Mouse (Mus musculus): Measurements from ENCODE around the gene Fhl2. TPM values are rescaled to one million over a fixed set of nuclear protein-coding genes. Genes with fewer than 3 reads are reported as not detected.
"Not testable (repeated sequence)": the region's sequence is repeated elsewhere in the genome, so short reads cannot be mapped to it uniquely, and the experiment has no call there.

The Fhl2 gene
- total and polyA plus RNA-seq, 2 experiments = 0.28 to 0.39 TPM

DNA sequence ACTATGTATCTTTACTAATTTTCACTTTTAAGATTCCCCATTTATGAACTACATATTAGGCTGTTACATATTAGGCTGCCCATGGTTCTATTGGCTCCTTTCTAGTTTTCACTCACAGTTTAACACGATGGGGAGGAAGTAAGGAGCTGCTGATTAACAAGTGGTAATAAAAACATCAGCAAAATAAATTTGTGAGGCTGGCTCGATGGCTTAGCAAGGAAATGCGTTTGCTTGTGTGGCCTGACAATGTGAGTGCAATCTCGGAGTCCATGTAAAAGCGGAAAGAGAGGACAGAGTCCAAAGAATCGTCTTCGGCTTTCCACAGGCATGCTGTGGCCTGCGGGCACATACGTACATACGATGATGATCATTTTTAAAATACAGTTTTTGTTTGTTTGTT lies 4.3 kb downstream of the Fhl2 start:
- Histone ChIP-seq H3K79me2 (ENCODE audit: control insufficient read depth, insufficient read depth, low read length) (no peaks in the 10 kb centered on the region), H3K4me1 (ENCODE audit: control insufficient read depth, insufficient read depth, low read length) (no peaks in the 10 kb centered on the region), H3K27ac (replicated peaks; ENCODE audit: insufficient read depth, low read depth, low read length) (no peak overlapping the region), H3K36me3 (ENCODE audit: control insufficient read depth, insufficient read depth, low read length) (no peaks in the 10 kb centered on the region), H3K4me3 (ENCODE audit: insufficient read depth, low read depth, low read length) (no peak overlapping the region), H3K9ac (ENCODE audit: low read depth, low read length) (no peak overlapping the region), H3K27me3 (ENCODE audit: control insufficient read depth, insufficient read depth, low read length) (no peaks in the 10 kb centered on the region)
- no peak for DNase-seq (ENCODE audit: extremely low read depth, low read depth, low spot score)
- no peak for TF ChIP-seq POLR2A (IDR thresholded peaks at IDR 0.05; ENCODE audit: extremely low read depth, insufficient read depth, low read length)
- TF ChIP-seq CTCF (IDR thresholded peaks at IDR 0.05; ENCODE audit: low read depth, low read length) = no peak
- WGBS = 79% methylated on average over 10 of the region's 10 CpGs

DNA sequence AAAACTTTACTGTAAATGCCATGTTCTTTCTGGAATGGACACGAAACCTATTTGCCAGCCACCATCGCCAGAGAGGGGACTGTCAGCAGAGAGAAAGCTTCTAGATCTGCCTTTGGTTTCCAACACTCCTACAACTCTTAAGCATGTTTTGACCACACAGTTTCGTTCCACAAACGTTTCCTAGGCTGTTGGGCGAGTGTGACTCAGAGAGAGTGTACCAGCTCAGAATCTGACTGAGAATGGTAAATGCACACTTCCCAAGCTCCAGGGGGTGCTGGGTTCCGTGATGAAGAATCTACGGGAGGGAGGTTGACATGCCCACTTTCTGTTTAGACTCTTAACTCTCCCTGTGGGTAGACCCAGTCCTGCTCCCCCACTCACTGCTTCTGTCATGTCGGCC lies 5.7 kb downstream of the Fhl2 start:
- Histone ChIP-seq H3K27ac (replicated peaks; ENCODE audit: insufficient read depth, low read depth, low read length) (no peak overlapping the region), H3K4me3 (ENCODE audit: insufficient read depth, low read depth, low read length) (no peak overlapping the region), H3K4me1 (ENCODE audit: control insufficient read depth, insufficient read depth, low read length) (no peaks in the 10 kb centered on the region), H3K36me3 (ENCODE audit: control insufficient read depth, insufficient read depth, low read length) (no peaks in the 10 kb centered on the region), H3K9ac (ENCODE audit: low read depth, low read length) (no peak overlapping the region), H3K79me2 (ENCODE audit: control insufficient read depth, insufficient read depth, low read length) (no peaks in the 10 kb centered on the region), H3K27me3 (ENCODE audit: control insufficient read depth, insufficient read depth, low read length) (no peaks in the 10 kb centered on the region)
- WGBS = 83% methylated on average over 8 of the region's 8 CpGs
- TF ChIP-seq POLR2A (IDR thresholded peaks at IDR 0.05; ENCODE audit: extremely low read depth, insufficient read depth, low read length) (no peak), CTCF (IDR thresholded peaks at IDR 0.05; ENCODE audit: low read depth, low read length) (no peak)
- no peak for DNase-seq (ENCODE audit: extremely low read depth, low read depth, low spot score)

DNA sequence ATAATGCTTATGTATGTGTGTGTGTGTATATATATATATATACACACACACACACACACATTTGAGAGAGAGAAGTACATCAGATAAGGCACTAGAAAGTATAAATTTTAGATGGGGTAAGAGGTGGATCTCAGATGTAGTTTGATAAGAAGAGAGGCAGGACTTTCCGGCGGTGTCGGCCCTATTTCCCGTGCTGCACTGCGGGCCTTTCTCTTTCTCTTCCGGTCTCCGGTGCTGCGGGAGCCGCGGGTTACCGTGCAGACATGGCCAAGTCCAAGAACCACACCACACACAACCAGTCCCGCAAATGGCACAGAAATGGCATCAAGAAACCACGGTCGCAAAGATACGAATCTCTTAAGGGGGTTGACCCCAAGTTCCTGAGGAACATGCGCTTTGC lies 7.9 kb downstream of the Fhl2 start:
- not testable (repeated sequence) for H3K36me3 ChIP-seq (ENCODE audit: control insufficient read depth, insufficient read depth, low read length); H3K27ac ChIP-seq (replicated peaks; ENCODE audit: insufficient read depth, low read depth, low read length); H3K79me2 ChIP-seq (ENCODE audit: control insufficient read depth, insufficient read depth, low read length); H3K27me3 ChIP-seq (ENCODE audit: control insufficient read depth, insufficient read depth, low read length); H3K9ac ChIP-seq (ENCODE audit: low read depth, low read length); DNase-seq (ENCODE audit: extremely low read depth, low read depth, low spot score); H3K4me3 ChIP-seq (ENCODE audit: insufficient read depth, low read depth, low read length); H3K4me1 ChIP-seq (ENCODE audit: control insufficient read depth, insufficient read depth, low read length)
- 93% methylated on average over 12 of the region's 16 CpGs for WGBS

DNA sequence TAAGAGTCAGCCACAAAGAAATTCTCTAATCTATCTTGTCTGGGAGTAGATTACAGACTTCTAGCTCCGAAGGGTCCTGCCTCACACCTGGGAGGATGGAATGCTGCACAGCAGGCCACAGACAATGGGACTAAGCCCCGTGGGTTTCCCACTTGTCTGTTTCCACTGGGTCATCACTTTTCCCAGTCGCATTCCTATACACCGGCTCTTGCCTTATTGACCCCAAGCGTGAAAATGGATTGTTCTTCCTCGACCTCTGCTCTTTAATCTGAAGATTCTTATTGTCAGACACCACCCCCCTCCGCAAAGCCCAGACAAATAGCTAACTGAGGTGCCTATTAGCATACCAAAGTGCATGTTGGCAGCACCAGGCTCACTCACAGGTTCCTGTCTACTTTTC lies 10.4 kb downstream of the Fhl2 start:
- TF ChIP-seq POLR2A (IDR thresholded peaks at IDR 0.05; ENCODE audit: extremely low read depth, insufficient read depth, low read length) = no peak
- no peak for TF ChIP-seq CTCF (IDR thresholded peaks at IDR 0.05; ENCODE audit: low read depth, low read length)
- H3K4me1 ChIP-seq (ENCODE audit: control insufficient read depth, insufficient read depth, low read length) = no peaks in the 10 kb centered on the region
- no peak overlapping the region for H3K27ac ChIP-seq (replicated peaks; ENCODE audit: insufficient read depth, low read depth, low read length)
- no peak overlapping the region for H3K9ac ChIP-seq (ENCODE audit: low read depth, low read length)
- H3K36me3 ChIP-seq (ENCODE audit: control insufficient read depth, insufficient read depth, low read length) = no peaks in the 10 kb centered on the region
- 46% methylated on average over 7 of the region's 7 CpGs for WGBS
- H3K4me3 ChIP-seq (ENCODE audit: insufficient read depth, low read depth, low read length) = no peak overlapping the region
- DNase-seq (ENCODE audit: extremely low read depth, low read depth, low spot score) = no peak
- H3K27me3 ChIP-seq (ENCODE audit: control insufficient read depth, insufficient read depth, low read length) = no peaks in the 10 kb centered on the region
- H3K79me2 ChIP-seq (ENCODE audit: control insufficient read depth, insufficient read depth, low read length) = no peaks in the 10 kb centered on the region

DNA sequence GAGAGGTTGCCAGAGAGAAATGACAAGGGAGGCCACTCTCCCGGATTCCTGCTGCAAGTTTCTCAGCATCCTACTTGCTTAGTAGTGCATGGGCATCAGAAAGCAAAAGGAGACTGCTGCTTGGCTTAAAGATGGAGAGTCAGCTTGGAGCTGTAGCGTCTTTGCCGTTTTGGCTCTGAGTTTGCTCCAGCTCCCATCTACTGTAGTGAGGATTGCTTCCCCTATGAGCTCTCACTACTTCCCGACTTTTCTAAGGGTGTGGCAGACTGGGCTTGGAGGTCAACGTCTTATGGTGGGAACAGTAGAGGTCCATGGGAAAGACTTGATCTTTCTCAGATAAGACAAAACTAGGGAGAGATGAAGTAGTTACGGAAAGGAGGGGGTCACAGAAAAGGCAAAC lies 15.9 kb downstream of the Fhl2 start:
- Histone ChIP-seq H3K79me2 (ENCODE audit: control insufficient read depth, insufficient read depth, low read length) (no peaks in the 10 kb centered on the region), H3K36me3 (ENCODE audit: control insufficient read depth, insufficient read depth, low read length) (no peaks in the 10 kb centered on the region), H3K9ac (ENCODE audit: low read depth, low read length) (no peak overlapping the region), H3K4me3 (ENCODE audit: insufficient read depth, low read depth, low read length) (no peak overlapping the region), H3K27ac (replicated peaks; ENCODE audit: insufficient read depth, low read depth, low read length) (no peak overlapping the region), H3K27me3 (ENCODE audit: control insufficient read depth, insufficient read depth, low read length) (no peaks in the 10 kb centered on the region), H3K4me1 (ENCODE audit: control insufficient read depth, insufficient read depth, low read length) (no peaks in the 10 kb centered on the region)
- TF ChIP-seq CTCF (IDR thresholded peaks at IDR 0.05; ENCODE audit: low read depth, low read length) = no peak
- TF ChIP-seq POLR2A (IDR thresholded peaks at IDR 0.05; ENCODE audit: extremely low read depth, insufficient read depth, low read length) = no peak
- DNase-seq (ENCODE audit: extremely low read depth, low read depth, low spot score) = no peak
- WGBS = 81% methylated on average over 6 of the region's 6 CpGs

DNA sequence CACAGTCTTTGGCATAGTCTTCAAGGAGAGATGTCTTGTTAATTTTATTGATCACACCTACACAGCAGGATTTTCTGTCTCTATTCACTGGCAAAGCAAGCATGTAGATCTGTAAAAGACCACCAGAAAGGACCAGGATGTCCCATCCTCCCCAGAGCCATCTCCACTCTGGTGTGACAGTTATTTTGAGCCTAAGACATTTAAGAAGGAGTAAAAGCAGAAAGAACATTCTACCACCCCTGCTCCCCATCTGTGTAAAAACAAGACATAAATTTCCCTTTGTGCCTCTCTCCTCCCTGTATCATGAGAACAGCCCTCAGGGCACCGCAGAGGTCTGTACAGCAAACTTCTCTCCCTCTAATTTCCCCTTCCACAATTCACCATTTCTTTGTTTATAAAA lies 18.0 kb downstream of the Fhl2 start:
- TF ChIP-seq POLR2A (IDR thresholded peaks at IDR 0.05; ENCODE audit: extremely low read depth, insufficient read depth, low read length) = no peak
- TF ChIP-seq CTCF (IDR thresholded peaks at IDR 0.05; ENCODE audit: low read depth, low read length) = no peak
- Histone ChIP-seq H3K36me3 (ENCODE audit: control insufficient read depth, insufficient read depth, low read length) (no peaks in the 10 kb centered on the region), H3K4me3 (ENCODE audit: insufficient read depth, low read depth, low read length) (no peak overlapping the region), H3K27me3 (ENCODE audit: control insufficient read depth, insufficient read depth, low read length) (no peaks in the 10 kb centered on the region), H3K9ac (ENCODE audit: low read depth, low read length) (no peak overlapping the region), H3K4me1 (ENCODE audit: control insufficient read depth, insufficient read depth, low read length) (no peaks in the 10 kb centered on the region), H3K79me2 (ENCODE audit: control insufficient read depth, insufficient read depth, low read length) (no peaks in the 10 kb centered on the region), H3K27ac (replicated peaks; ENCODE audit: insufficient read depth, low read depth, low read length) (no peak overlapping the region)
- WGBS = 97% methylated on average over 1 of the region's 1 CpGs
- no peak for DNase-seq (ENCODE audit: extremely low read depth, low read depth, low spot score)
